Mouse (Mus musculus) small intestine, adult 2 months (tissue): ENCODE results near the gene Vdac2.

Source experiments
- CTCF ChIP-seq: fragments of 200-500 bp; IDR thresholded peaks from 2 replicates; pipeline ENCODE4 v1.5.1; 2012; ENCODE audit warnings: low read depth, mild to moderate bottlenecking, control low read depth, inconsistent platforms, low read length, moderate library complexity, mixed read lengths; ENCODE audit not compliant: insufficient replicate concordance, insufficient read length; ENCODE audit errors: extremely low read depth
- POLR2A ChIP-seq: fragments of 200-500 bp; IDR thresholded peaks from 2 replicates; pipeline ENCODE4 v1.6.1; 2012; ENCODE audit warnings: low read depth, mild to moderate bottlenecking, control low read depth, inconsistent platforms, low read length, moderate library complexity

DNA sequence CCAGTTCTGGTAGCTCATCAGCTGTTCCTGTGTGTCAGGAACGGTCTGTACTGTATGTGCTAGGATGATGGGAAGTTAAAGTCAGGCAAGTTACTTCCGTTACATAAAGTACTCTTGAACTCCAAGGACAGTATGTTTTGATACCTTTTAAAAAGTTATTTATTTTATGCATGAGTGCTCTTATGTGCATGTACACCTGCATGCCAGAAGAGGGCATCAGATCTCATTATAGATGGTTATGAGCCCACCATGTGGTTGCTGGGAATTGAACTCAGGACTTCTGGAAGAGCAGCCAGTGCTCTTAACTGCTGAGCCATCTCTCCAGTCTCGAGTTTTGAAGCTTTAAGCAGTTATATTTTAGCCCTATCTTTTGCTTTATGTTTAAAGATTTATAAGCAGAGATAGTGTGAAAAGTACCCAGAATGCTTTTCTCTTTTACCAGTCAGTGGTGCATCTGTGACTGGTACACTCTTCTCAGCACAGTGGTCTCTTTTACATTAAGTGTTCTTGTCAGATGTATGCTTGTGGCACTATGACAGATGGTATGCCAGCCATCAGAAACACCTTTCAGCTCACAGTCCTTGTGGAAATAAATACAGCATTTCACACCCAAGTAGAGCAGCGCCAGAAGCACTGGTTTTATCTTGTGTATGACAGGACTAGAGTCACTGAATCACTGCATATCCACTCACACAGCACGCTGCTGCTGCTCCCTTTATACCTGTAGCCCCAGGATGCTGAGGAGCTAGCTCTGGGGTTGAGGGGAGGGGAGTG, 17.0 kb downstream of the Vdac2 start:
- no peak for TF ChIP-seq CTCF
- TF ChIP-seq POLR2A: no peak
